Mouse (Mus musculus): ENCODE results near the gene Gzma.

Gzma gene

DNA sequence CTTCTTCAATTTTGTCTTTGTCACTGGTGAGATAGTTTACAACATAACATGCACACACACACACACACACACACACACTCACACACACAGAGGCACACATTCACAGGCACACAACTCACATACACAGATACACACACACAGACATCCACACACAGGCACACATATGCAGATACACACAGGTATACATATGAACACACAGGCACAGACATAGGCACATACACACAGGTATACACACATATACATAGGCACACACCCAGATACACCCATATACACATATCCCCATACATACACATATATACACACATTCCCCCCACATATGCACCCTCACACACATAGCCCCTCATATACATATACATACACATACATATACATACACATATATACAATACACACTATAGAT, 53.8 kb downstream of the Gzma start:
- in situ Hi-C loops (cut with MboI; ENCODE audit: unreplicated experiment in 2 of 2), result loop anchor here (5.0 to 25.0 kb wide), 5 partner anchors 218 to 1285 kb away; partner anchors contain the start of genes Arl15 (in 1 of the 2) and Snx18 (in 1 of the 2)

DNA sequence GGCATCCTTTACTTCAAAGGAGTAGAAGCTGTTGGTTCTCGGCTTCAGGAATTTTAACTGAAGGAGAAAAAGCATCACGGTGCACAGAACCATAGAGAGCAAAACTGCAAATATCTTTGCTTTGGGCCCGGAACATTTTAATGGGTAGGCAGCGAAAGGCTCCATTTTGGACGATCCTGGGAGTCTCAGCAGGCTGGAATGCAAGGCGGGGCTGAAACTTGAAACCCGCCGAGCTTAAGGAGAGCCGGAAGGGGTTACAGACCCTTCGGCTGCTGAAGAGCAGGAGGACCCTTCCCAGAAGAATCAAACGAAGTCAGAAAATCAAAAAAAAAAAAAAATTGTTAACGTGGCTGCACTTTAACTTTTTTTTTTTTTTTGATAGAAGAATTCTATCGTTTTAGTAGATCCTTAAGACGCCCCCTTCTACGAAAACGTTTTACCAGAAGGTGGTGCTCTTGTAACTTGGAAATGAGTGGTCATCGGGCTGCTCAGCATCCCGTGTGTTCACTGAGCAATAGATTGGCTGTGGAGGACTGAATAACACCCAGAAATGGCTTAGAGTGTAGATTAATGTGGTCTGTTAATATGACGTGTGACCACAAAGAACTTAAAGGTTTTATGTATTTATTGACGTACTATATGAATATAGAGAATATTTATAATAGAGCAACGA, 54.4 kb downstream of the Gzma start, which contains the start of gene Gpx8:
Gene Gpx8 (minus strand): TSS at position 200 of the 673 bp plus-strand sequence.
- in situ Hi-C loops (cut with MboI; ENCODE audit: unreplicated experiment in 2 of 2), result loop anchor here (5.0 to 25.0 kb wide), 5 partner anchors 218 to 1284 kb away; partner anchors contain the start of genes Arl15 (in 1 of the 2) and Snx18 (in 1 of the 2)

DNA sequence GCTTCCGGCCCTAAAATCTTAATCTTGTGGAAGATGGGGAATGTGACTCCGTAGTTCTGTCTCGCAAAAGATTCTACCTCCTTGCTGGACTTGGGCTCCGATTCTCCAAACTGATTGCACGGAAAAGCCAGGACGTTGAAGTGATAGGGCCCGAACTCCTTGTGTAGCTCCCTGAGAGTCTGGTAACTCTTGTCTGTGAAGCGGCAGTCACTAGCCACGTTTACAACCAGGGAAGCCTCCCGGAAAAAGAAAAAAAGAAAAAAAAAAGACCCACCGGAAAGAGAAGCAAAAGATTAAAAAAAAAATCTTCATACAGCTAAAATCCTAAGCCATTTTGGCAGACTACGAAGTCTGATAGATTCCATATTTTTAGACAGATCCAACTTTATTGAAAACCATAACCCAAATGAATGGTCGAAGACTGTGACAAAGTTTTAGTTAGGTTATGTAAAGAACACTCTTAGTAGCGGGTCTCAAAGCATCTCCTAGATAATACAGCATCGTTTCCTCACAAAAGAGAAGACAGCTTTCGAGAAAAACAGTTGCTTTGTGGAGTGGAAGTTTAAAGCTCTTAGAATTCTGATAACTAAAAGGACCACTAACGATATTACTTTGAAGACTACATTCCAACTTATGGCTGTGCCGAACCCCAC, 55.2 kb downstream of the Gzma start:
- in situ Hi-C loops (cut with MboI; ENCODE audit: unreplicated experiment in 2 of 2), result loop anchor here (5.0 to 25.0 kb wide), 5 partner anchors 219 to 1283 kb away; partner anchors contain the start of genes Arl15 (in 1 of the 2) and Snx18 (in 1 of the 2)

DNA sequence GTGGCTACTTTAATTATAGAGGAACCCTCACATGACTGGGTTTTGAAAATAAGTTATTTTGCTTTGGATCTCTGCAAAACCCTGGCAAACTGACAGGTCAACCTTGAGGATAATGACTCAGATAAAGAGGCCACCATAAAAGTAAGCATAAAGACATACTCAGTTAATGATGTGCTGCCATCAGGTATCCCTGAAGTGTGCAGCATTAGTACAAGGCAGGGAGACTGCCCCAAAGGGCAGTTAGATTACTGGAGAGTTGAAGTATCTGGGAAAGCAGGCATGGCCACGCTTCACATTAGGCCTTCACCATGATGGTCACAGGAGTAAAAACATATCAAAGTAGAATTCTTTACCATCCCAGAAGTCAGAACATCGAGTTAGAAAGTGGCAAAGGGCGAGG, 55.9 kb downstream of the Gzma start:
- in situ Hi-C loops (cut with MboI; ENCODE audit: unreplicated experiment in 2 of 2), result loop anchor here (5.0 to 25.0 kb wide), 5 partner anchors 220 to 1283 kb away; partner anchors contain the start of genes Arl15 (in 1 of the 2) and Snx18 (in 1 of the 2)

Measured in v-Abl transformed pro-B cells (cell line).